Mouse (Mus musculus): ENCODE data around the gene Tgfbr2. TPM values are rescaled to one million over a fixed set of nuclear protein-coding genes. Genes with fewer than 3 reads are reported as not detected.

Gene Tgfbr2
- total and polyA plus RNA-seq, 3 experiments, result not detected

DNA sequence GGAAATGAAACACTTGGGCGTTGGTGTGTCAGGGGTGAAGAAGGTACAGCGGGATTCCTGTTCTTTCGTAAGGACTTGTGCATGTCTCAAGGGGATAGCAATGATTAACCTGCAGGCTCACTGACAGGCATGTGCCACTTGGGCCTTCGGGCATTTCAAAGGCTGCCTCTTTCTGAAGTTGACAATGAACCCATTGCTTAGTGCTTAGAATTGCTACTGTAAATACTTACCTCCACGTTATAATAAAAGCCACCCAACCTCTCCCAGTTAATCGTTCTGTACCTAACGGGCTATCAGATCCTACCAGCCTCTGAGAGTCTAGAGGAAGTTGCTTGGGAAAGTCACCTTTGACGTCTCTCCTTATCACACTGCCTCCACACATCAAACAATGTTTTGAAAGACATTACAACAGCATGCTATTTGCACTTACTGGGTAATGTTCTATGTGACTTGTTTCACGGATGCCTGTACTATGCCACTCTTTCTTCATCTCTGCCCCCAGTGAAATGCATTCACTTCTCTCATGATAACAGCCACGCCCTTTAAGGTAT is 12.1 kb upstream of the Tgfbr2 start:
- Histone ChIP-seq H3K4me1 (ENCODE audit: control insufficient read depth in 1 of 2, insufficient read depth in 2 of 2, low read length in 2 of 2) (no peaks in the 10 kb centered on the region), H3K79me2 (ENCODE audit: control insufficient read depth, insufficient read depth, low read length, poor library complexity) (no peaks in the 10 kb centered on the region), H3K9ac (ENCODE audit: control insufficient read depth, low read depth, low read length, poor library complexity, severe bottlenecking) (no peak overlapping the region), H3K9me3 (replicated peaks; ENCODE audit: insufficient read depth, low read length) (no peaks in the 10 kb centered on the region), H3K27ac (ENCODE audit: control insufficient read depth, low read depth, low read length) (no peak overlapping the region), H3K27me3 (ENCODE audit: control insufficient read depth in 1 of 2, insufficient read depth in 2 of 2, low read length in 2 of 2) (no peaks in the 10 kb centered on the region), H3K4me3 (ENCODE audit: control insufficient read depth in 1 of 2, insufficient read depth in 1 of 2, low read depth in 2 of 2, low read length in 2 of 2) (no peak overlapping the region), H3K36me3 (ENCODE audit: control insufficient read depth in 1 of 2, insufficient read depth in 2 of 2, low read length in 2 of 2) (no peaks in the 10 kb centered on the region)
- no peak for DNase-seq (ENCODE audit: low read depth, low spot score)
- no peak for TF ChIP-seq MAX (IDR thresholded peaks at IDR 0.05; ENCODE audit: low read length)
- no peak for TF ChIP-seq BHLHE40 (IDR thresholded peaks at IDR 0.05; ENCODE audit: borderline replicate concordance, low read depth, low read length)
- TF ChIP-seq MXI1 (IDR thresholded peaks at IDR 0.05; ENCODE audit: low read depth, low read length), result no peak
- TF ChIP-seq EP300 (IDR thresholded peaks at IDR 0.05; ENCODE audit: low read depth in 1 of 2, low read length in 2 of 2), result no peak
- no peak for TF ChIP-seq TBP (IDR thresholded peaks at IDR 0.05; ENCODE audit: low read depth, low read length)
- TF ChIP-seq E2F4 (IDR thresholded peaks at IDR 0.05; ENCODE audit: borderline replicate concordance, low read depth, low read length), result no peak
- TF ChIP-seq KAT2A (conservative IDR thresholded peaks at IDR 0.05; ENCODE audit: low read depth, low read length), result no peak
- TF ChIP-seq HCFC1 (IDR thresholded peaks at IDR 0.05; ENCODE audit: low read depth, low read length), result no peak
- TF ChIP-seq USF1 (IDR thresholded peaks at IDR 0.05; ENCODE audit: low read depth, low read length), result no peak
- no peak for TF ChIP-seq MYB (IDR thresholded peaks at IDR 0.05; ENCODE audit: low read depth, low read length)
- TF ChIP-seq CTCF (IDR thresholded peaks at IDR 0.05 in 2 of 3, conservative IDR thresholded peaks at IDR 0.05 in 1 of 3; ENCODE audit: control insufficient read depth in 1 of 3, insufficient read depth in 1 of 3, low read depth in 2 of 3, low read length in 3 of 3, poor library complexity in 1 of 3, severe bottlenecking in 1 of 3), result no peak
- no peak for TF ChIP-seq MEF2A (IDR thresholded peaks at IDR 0.05; ENCODE audit: extremely low read depth, insufficient replicate concordance, low read depth, low read length, poor library complexity, severe bottlenecking)
- no peak for TF ChIP-seq RAD21 (IDR thresholded peaks at IDR 0.05; ENCODE audit: low read depth, low read length)
- TF ChIP-seq GABPA (IDR thresholded peaks at IDR 0.05; ENCODE audit: low read depth, low read length), result no peak
- TF ChIP-seq USF2 (IDR thresholded peaks at IDR 0.05; ENCODE audit: borderline replicate concordance in 1 of 2, insufficient read depth in 1 of 2, low read depth in 1 of 2, low read length in 2 of 2), result no peak
- TF ChIP-seq JUND (IDR thresholded peaks at IDR 0.05; ENCODE audit: low read depth, low read length), result no peak
- TF ChIP-seq ZNF384 (IDR thresholded peaks at IDR 0.05; ENCODE audit: low read depth, low read length), result no peak
- TF ChIP-seq NRF1 (IDR thresholded peaks at IDR 0.05; ENCODE audit: insufficient read depth, low read depth, low read length, poor library complexity, severe bottlenecking), result no peak
- no peak for TF ChIP-seq POLR2AphosphoS2 (IDR thresholded peaks at IDR 0.05; ENCODE audit: low read length)
- TF ChIP-seq MAFK (IDR thresholded peaks at IDR 0.05; ENCODE audit: borderline replicate concordance, low read depth, low read length), result no peak

GRCm38 (mm10) chr9:116184903-116185302 is 9.7 kb upstream of the Tgfbr2 start:
- no peak for DNase-seq (ENCODE audit: low read depth, low spot score)
- no peaks in the 10 kb centered on the region for H3K36me3 ChIP-seq (ENCODE audit: control insufficient read depth in 1 of 2, insufficient read depth in 2 of 2, low read length in 2 of 2)
- TF ChIP-seq POLR2AphosphoS5 (IDR thresholded peaks at IDR 0.05; ENCODE audit: borderline replicate concordance, low read depth, low read length) (no peak), MAZ (IDR thresholded peaks at IDR 0.05; ENCODE audit: low read depth, low read length) (no peak), UBTF (IDR thresholded peaks at IDR 0.05; ENCODE audit: borderline replicate concordance, insufficient read depth, low read depth, low read length) (no peak), CTCF (IDR thresholded peaks at IDR 0.05 in 2 of 3, conservative IDR thresholded peaks at IDR 0.05 in 1 of 3; ENCODE audit: control insufficient read depth in 1 of 3, insufficient read depth in 1 of 3, low read depth in 2 of 3, low read length in 3 of 3, poor library complexity in 1 of 3, severe bottlenecking in 1 of 3) (no peak), BHLHE40 (IDR thresholded peaks at IDR 0.05; ENCODE audit: borderline replicate concordance, low read depth, low read length) (no peak), ZNF384 (IDR thresholded peaks at IDR 0.05; ENCODE audit: low read depth, low read length) (no peak), MYB (IDR thresholded peaks at IDR 0.05; ENCODE audit: low read depth, low read length) (no peak), EP300 (IDR thresholded peaks at IDR 0.05; ENCODE audit: low read depth in 1 of 2, low read length in 2 of 2) (no peak), RAD21 (IDR thresholded peaks at IDR 0.05; ENCODE audit: low read depth, low read length) (no peak), CHD1 (IDR thresholded peaks at IDR 0.05; ENCODE audit: low read depth, low read length) (no peak), ZKSCAN1 (IDR thresholded peaks at IDR 0.05; ENCODE audit: low read depth, low read length) (no peak), MEF2A (IDR thresholded peaks at IDR 0.05; ENCODE audit: extremely low read depth, insufficient replicate concordance, low read depth, low read length, poor library complexity, severe bottlenecking) (no peak), SIN3A (IDR thresholded peaks at IDR 0.05; ENCODE audit: low read length) (no peak), MYC (IDR thresholded peaks at IDR 0.05; ENCODE audit: low read depth, low read length) (no peak), TCF12 (IDR thresholded peaks at IDR 0.05; ENCODE audit: low read depth, low read length) (no peak), HCFC1 (IDR thresholded peaks at IDR 0.05; ENCODE audit: low read depth, low read length) (no peak), MAFK (IDR thresholded peaks at IDR 0.05; ENCODE audit: borderline replicate concordance, low read depth, low read length) (no peak), MAX (IDR thresholded peaks at IDR 0.05; ENCODE audit: low read length) (no peak)

More at GRCm38 (mm10) chr9:116184903-116185302, 9.7 kb upstream of the Tgfbr2 start:
- no peak overlapping the region for H3K27ac ChIP-seq (ENCODE audit: control insufficient read depth, low read depth, low read length)
- no peak overlapping the region for H3K4me3 ChIP-seq (ENCODE audit: control insufficient read depth in 1 of 2, insufficient read depth in 1 of 2, low read depth in 2 of 2, low read length in 2 of 2)
- no peak overlapping the region for H3K9ac ChIP-seq (ENCODE audit: control insufficient read depth, low read depth, low read length, poor library complexity, severe bottlenecking)
- H3K79me2 ChIP-seq (ENCODE audit: control insufficient read depth, insufficient read depth, low read length, poor library complexity), result no peaks in the 10 kb centered on the region
- no peaks in the 10 kb centered on the region for H3K4me1 ChIP-seq (ENCODE audit: control insufficient read depth in 1 of 2, insufficient read depth in 2 of 2, low read length in 2 of 2)
- H3K9me3 ChIP-seq (replicated peaks; ENCODE audit: insufficient read depth, low read length), result no peaks in the 10 kb centered on the region
- H3K27me3 ChIP-seq (ENCODE audit: control insufficient read depth in 1 of 2, insufficient read depth in 2 of 2, low read length in 2 of 2), result no peaks in the 10 kb centered on the region
